In genomic region chr10:128803361-128803760, GRCm38 (mm10) we compare ENCODE assay signal across 8 mouse cellular contexts. TPM values are rescaled to one million over a fixed set of nuclear protein-coding genes. Genes with fewer than 3 reads are reported as not detected.
DNase-seq lines count a peak whose midpoint lies in the region; ATAC-seq and TF ChIP-seq lines count a peak whose summit lies in the region.

No protein-coding gene starts in this region.

- no peaks in the 10 kb centered on the region for H3K27me3 ChIP-seq in heart, adult 2 months (ENCODE audit: control insufficient read depth, insufficient read depth, low read length)
- no peaks in the 10 kb centered on the region for H3K27me3 ChIP-seq in forebrain, embryonic 14.5 days (replicated peaks; ENCODE audit: control insufficient read depth, insufficient read depth, low read length)
- H3K27me3 ChIP-seq in liver, embryonic 15.5 days, result peaks cover 26% of the 10 kb centered on the region

- TF ChIP-seq CTCF in heart, adult 2 months (IDR thresholded peaks at IDR 0.05), result no peak

- peaks cover 11% of the 10 kb centered on the region for H3K4me1 ChIP-seq in heart, adult 2 months (ENCODE audit: control insufficient read depth, insufficient read depth, low read length)
- H3K4me1 ChIP-seq in forebrain, embryonic 14.5 days (ENCODE audit: control insufficient read depth, insufficient read depth, low read length), result peaks cover 33% of the 10 kb centered on the region
- peaks cover 48% of the 10 kb centered on the region for H3K4me1 ChIP-seq in liver, embryonic 15.5 days (replicated peaks)

- no peaks in the 10 kb centered on the region for H3K9me3 ChIP-seq in forebrain, embryonic 14.5 days (replicated peaks; ENCODE audit: control insufficient read depth, low read length)
- H3K9me3 ChIP-seq in liver, embryonic 15.5 days (replicated peaks), result no peaks in the 10 kb centered on the region

- intact Hi-C loops in heart, adult 2 months (cut with DNase I), result loop anchor here (2.0 to 10.0 kb wide), 2 partner anchors 23 to 259 kb away; partner anchors contain the start of genes Rpl41 and Zc3h10

- ATAC-seq in forebrain, embryonic 14.5 days, result no peak
- ATAC-seq in liver, embryonic 15.5 days (ENCODE audit: insufficient read depth), result no peak

- no peak for TF ChIP-seq POLR2A in heart, adult 2 months (IDR thresholded peaks at IDR 0.05; ENCODE audit: insufficient read depth, low read depth, low read length)

- TF ChIP-seq EP300 in heart, adult 2 months (IDR thresholded peaks at IDR 0.05; ENCODE audit: insufficient read depth, low read depth, low read length), result no peak

- H3K36me3 ChIP-seq in heart, adult 2 months (ENCODE audit: control insufficient read depth, insufficient read depth, low read length), result peaks cover 15% of the 10 kb centered on the region
- H3K36me3 ChIP-seq in forebrain, embryonic 14.5 days (ENCODE audit: control insufficient read depth, insufficient read depth, low read length), result peaks cover 19% of the 10 kb centered on the region
- peaks cover 6% of the 10 kb centered on the region for H3K36me3 ChIP-seq in liver, embryonic 15.5 days (replicated peaks)

- WGBS in heart, adult 2 months, result 7% methylated on average over 6 of the region's 6 CpGs
- WGBS in forebrain, embryonic 14.5 days, result 11% methylated on average over 6 of the region's 6 CpGs
- WGBS in liver, embryonic 15.5 days (ENCODE audit: insufficient replicate concordance), result 11% methylated on average over 6 of the region's 6 CpGs

- DNase-seq in heart, adult 2 months, result no peak
- no peak for DNase-seq in heart, adult 8-10 months (ENCODE audit: low spot score)
- DNase-seq in 416B (ENCODE audit: low read depth), result peak; percentile 68
- DNase-seq in forebrain, embryonic 14.5 days (ENCODE audit: low spot score), result no peak
- no peak for DNase-seq in adrenal gland, postnatal 4 days (ENCODE audit: low spot score in 2 of 2)
- no peak for DNase-seq in left cerebral cortex, adult 8-10 months (ENCODE audit: low spot score in 2 of 2)
- DNase-seq in adrenal gland, postnatal 36 days, result no peak

- peak overlapping the region; percentile 82 for H3K4me2 ChIP-seq in forebrain, embryonic 14.5 days (ENCODE audit: low read length)
- peak overlapping the region; percentile 97 for H3K4me2 ChIP-seq in liver, embryonic 15.5 days

- peaks cover under 1% of the 10 kb centered on the region for H3K79me2 ChIP-seq in heart, adult 2 months (replicated peaks; ENCODE audit: control insufficient read depth, insufficient read depth, low read length)

- H3K27ac ChIP-seq in heart, adult 2 months, result peak overlapping the region; percentile 91
- 0 out of 2 replicates have a peak overlapping the region, but pooled peaks have one; percentile 97 for H3K27ac ChIP-seq in forebrain, embryonic 14.5 days (ENCODE audit: low read depth, low read length)
- peak overlapping the region; percentile 24; the same call in 1 of the 2 replicates for H3K27ac ChIP-seq in liver, embryonic 15.5 days (replicated peaks)

- peak overlapping the region; percentile 82 for H3K4me3 ChIP-seq in heart, adult 2 months
- peak overlapping the region; percentile 81 for H3K4me3 ChIP-seq in forebrain, embryonic 14.5 days (ENCODE audit: low read depth, low read length)
- peak overlapping the region; percentile 78 for H3K4me3 ChIP-seq in liver, embryonic 15.5 days (replicated peaks)

- H3K9ac ChIP-seq in heart, adult 2 months (ENCODE audit: low read depth, low read length), result peak overlapping the region; percentile 80
- H3K9ac ChIP-seq in forebrain, embryonic 14.5 days (ENCODE audit: low read length), result peak overlapping the region; percentile 80
- no peak overlapping the region for H3K9ac ChIP-seq in liver, embryonic 15.5 days

RNA-seq across cellular contexts. Expression of gene Dnajc14, which starts 0.5 kb away (rescaled TPM):
- 10 to 100 TPM; 34.1 to 36.4 TPM for total RNA-seq in heart, adult 2 months (2021)
- 8.4 and 11.3 TPM in 2 replicates for polyA plus RNA-seq in heart, adult 2 months (2012; rRNA removed)
- total RNA-seq in heart, adult 8-10 months (2022), result 10 to 100 TPM; 34.7 to 38.9 (median 35.9) TPM
- polyA plus RNA-seq in forebrain, embryonic 14.5 days (2014; fragmentation: Nextera tagmentation; extraction: Ambion mirVana), result 40.6 and 47.6 TPM in 2 replicates
- polyA plus RNA-seq in liver, embryonic 15.5 days (2015; fragmentation: Nextera tagmentation; extraction: Ambion mirVana), result 18.3 and 21.1 TPM in 2 replicates
- total RNA-seq in adrenal gland, postnatal 4 days (2021), result 10 to 100 TPM; 76.6 to 80.8 TPM
- 10 to 100 TPM; 62.4 to 73.2 (median 65.8) TPM for total RNA-seq in left cerebral cortex, adult 8-10 months (2022)
- total RNA-seq in adrenal gland, postnatal 36 days (2021), result 10 to 100 TPM; 60.1 to 77.1 TPM

RNA-seq across cellular contexts. Expression of gene Tmem198b, which starts 0.8 kb away (rescaled TPM):
- total RNA-seq in heart, adult 2 months (2021), result 1 to 10 TPM; 4.7 to 5.4 TPM
- 11.2 and 11.9 TPM in 2 replicates for polyA plus RNA-seq in heart, adult 2 months (2012; rRNA removed)
- total RNA-seq in heart, adult 8-10 months (2022), result 1 to 10 TPM; 4.4 to 5.6 (median 4.8) TPM
- 7.3 and 8.2 TPM in 2 replicates for polyA plus RNA-seq in forebrain, embryonic 14.5 days (2014; fragmentation: Nextera tagmentation; extraction: Ambion mirVana)
- 2.1 and 2.9 TPM in 2 replicates for polyA plus RNA-seq in liver, embryonic 15.5 days (2015; fragmentation: Nextera tagmentation; extraction: Ambion mirVana)
- 10 to 100 TPM; 18.0 to 19.5 TPM for total RNA-seq in adrenal gland, postnatal 4 days (2021)
- 10 to 100 TPM; 10.5 to 12.0 (median 11.4) TPM for total RNA-seq in left cerebral cortex, adult 8-10 months (2022)
- total RNA-seq in adrenal gland, postnatal 36 days (2021), result 1 to 10 TPM; 7.6 to 8.9 TPM

RNA-seq across cellular contexts. Expression of gene Mmp19, which starts 12.7 kb away (rescaled TPM):
- 1 to 10 TPM; 2.8 to 4.4 TPM for total RNA-seq in heart, adult 2 months (2021)
- polyA plus RNA-seq in heart, adult 2 months (2012; rRNA removed), result 3.1 and 4.4 TPM in 2 replicates
- total RNA-seq in heart, adult 8-10 months (2022), result 1 to 10 TPM; 2.2 to 2.8 (median 2.5) TPM
- polyA plus RNA-seq in forebrain, embryonic 14.5 days (2014; fragmentation: Nextera tagmentation; extraction: Ambion mirVana), result 0.37 and 0.62 TPM in 2 replicates
- polyA plus RNA-seq in liver, embryonic 15.5 days (2015; fragmentation: Nextera tagmentation; extraction: Ambion mirVana), result 10.5 and 11.3 TPM in 2 replicates
- total RNA-seq in adrenal gland, postnatal 4 days (2021), result 10 to 100 TPM; 23.8 to 29.2 TPM
- total RNA-seq in left cerebral cortex, adult 8-10 months (2022), result 1 to 10 TPM in 1 of 4 experiments, under 1 TPM in 3; 0.59 to 1.8 (median 0.85) TPM
- total RNA-seq in adrenal gland, postnatal 36 days (2021), result 10 to 100 TPM; 39.7 to 57.0 TPM

RNA-seq across cellular contexts. Expression of gene Sarnp, which starts 13.8 kb away (rescaled TPM):
- 10 to 100 TPM; 37.2 to 43.4 TPM for total RNA-seq in heart, adult 2 months (2021)
- polyA plus RNA-seq in heart, adult 2 months (2012; rRNA removed), result 14.3 and 25.5 TPM in 2 replicates
- total RNA-seq in heart, adult 8-10 months (2022), result 10 to 100 TPM; 31.5 to 40.7 (median 36.8) TPM
- 218 and 228 TPM in 2 replicates for polyA plus RNA-seq in forebrain, embryonic 14.5 days (2014; fragmentation: Nextera tagmentation; extraction: Ambion mirVana)
- polyA plus RNA-seq in liver, embryonic 15.5 days (2015; fragmentation: Nextera tagmentation; extraction: Ambion mirVana), result 89.5 and 99.7 TPM in 2 replicates
- 10 to 100 TPM; 52.2 to 64.4 TPM for total RNA-seq in adrenal gland, postnatal 4 days (2021)
- 10 to 100 TPM; 29.7 to 35.2 (median 31.2) TPM for total RNA-seq in left cerebral cortex, adult 8-10 months (2022)
- total RNA-seq in adrenal gland, postnatal 36 days (2021), result 10 to 100 TPM; 50.4 to 60.8 TPM

RNA-seq across cellular contexts. Expression of gene Ormdl2, which starts 18.1 kb away (rescaled TPM):
- total RNA-seq in heart, adult 2 months (2021), result 1 to 10 TPM; 7.8 to 8.1 TPM
- polyA plus RNA-seq in heart, adult 2 months (2012; rRNA removed), result 15.3 and 23.3 TPM in 2 replicates
- 10 to 100 TPM in 1 of 4 experiments, 1 to 10 TPM in 3; 5.8 to 10.5 (median 7.0) TPM for total RNA-seq in heart, adult 8-10 months (2022)
- 30.9 and 44.3 TPM in 2 replicates for polyA plus RNA-seq in forebrain, embryonic 14.5 days (2014; fragmentation: Nextera tagmentation; extraction: Ambion mirVana)
- polyA plus RNA-seq in liver, embryonic 15.5 days (2015; fragmentation: Nextera tagmentation; extraction: Ambion mirVana), result 73.9 and 75.5 TPM in 2 replicates
- 10 to 100 TPM; 31.6 to 32.4 TPM for total RNA-seq in adrenal gland, postnatal 4 days (2021)
- total RNA-seq in left cerebral cortex, adult 8-10 months (2022), result 1 to 10 TPM; 6.5 to 8.7 (median 7.8) TPM
- total RNA-seq in adrenal gland, postnatal 36 days (2021), result 10 to 100 TPM; 41.8 to 43.8 TPM

Comparison
In these comparisons a context has a peak if more than half of its experiments do, and no peak if none do; other contexts are left out.
1. H3K27ac ChIP-seq: peak in every context shown above with its lines; median percentile 97 in forebrain, embryonic 14.5 days; 91 in heart, adult 2 months; 24 in liver, embryonic 15.5 days.
2. RNA of gene Mmp19, which starts 12.7 kb away (total RNA-seq): 39.7 to 57.0 TPM in adrenal gland, postnatal 36 days and 23.8 to 29.2 TPM in adrenal gland, postnatal 4 days; 2.8 to 4.4 TPM in heart, adult 2 months, 2.2 to 2.8 TPM in heart, adult 8-10 months and 0.59 to 1.8 TPM in left cerebral cortex, adult 8-10 months; every median in the first group is over 4 times any median in the second.
3. Peak in every context shown above with its lines, with median percentiles within 50 percentile points of each other: H3K4me3 ChIP-seq.